Mouse (Mus musculus): ENCODE measurements around the gene Elmsan1.

Gene Elmsan1

DNA sequence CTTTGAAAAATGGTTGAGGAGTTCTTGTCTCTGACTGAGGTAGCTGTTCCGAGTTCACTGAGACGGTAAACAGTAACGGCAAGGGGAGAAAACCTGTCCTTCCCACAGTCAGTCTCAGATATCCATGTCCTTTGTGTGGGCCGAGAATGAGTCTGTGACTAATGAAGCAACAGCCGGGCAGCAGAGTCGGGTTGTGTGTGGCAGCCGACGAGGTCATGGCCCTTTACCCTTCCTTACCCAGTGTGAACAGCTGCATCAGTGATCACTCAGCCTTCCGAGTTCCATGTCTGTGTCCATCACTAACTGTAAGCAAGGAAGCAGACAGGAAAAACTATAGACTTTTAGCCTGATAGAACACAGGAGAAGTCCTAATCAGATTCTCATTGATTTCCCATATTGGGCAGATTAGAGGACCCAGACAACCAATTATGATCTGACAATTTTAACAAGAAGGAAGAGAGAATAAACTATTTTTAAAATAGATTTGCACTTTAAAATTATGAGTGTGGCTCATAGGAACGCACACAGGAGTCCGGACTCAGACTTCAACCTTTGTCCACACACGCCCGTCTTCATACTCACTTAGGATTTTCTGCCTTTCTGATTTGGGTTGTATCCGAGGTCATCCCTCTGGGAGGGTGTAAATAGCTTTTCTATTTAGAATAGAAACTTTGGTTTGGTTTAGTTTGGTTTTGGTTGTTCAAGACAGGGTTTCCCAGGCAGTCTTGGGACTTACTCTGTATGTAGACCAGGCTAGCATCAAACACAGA, 76.2 kb downstream of the Elmsan1 start:
- no peak for DNase-seq

DNA sequence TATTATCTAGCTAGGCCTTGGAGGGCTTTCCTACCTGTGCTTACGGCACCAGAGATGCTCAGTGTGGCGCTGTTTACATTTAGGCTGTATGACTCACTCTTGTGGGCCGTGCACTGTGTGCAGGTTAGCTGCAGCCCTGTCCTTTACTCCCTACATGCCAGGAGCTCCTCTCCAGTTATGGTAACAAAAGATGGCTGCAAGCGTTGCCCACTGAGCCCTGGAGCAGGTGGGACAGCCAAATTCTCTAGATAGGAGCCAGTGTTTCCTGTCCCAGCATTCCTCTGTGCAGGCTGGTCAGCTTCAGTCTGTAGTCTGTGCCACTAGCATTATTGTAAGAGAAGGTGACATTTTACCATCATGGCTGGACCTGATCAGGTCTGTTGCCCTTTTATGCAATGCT, 77.4 kb downstream of the Elmsan1 start:
- no peak for DNase-seq

DNA sequence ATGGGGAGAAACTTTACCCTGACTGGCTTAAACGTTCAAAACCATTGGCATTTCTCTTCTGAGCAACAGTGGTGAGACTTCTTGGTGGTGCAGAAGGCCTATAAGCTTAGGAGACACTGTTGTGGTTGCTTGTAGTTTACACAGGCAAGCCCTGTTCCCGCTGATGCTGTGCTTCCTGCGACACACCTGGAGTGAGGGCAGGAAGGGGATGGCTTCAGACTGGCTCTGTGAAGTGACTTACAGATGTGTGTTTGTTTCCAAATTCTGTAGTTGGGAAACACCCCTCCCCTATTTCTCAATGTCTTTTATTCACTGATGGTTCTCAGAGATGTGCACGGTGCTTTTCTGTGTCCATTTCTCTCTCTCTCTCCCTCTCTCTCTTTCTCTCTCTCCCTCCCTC, 78.5 kb downstream of the Elmsan1 start:
- DNase-seq: no peak

DNA sequence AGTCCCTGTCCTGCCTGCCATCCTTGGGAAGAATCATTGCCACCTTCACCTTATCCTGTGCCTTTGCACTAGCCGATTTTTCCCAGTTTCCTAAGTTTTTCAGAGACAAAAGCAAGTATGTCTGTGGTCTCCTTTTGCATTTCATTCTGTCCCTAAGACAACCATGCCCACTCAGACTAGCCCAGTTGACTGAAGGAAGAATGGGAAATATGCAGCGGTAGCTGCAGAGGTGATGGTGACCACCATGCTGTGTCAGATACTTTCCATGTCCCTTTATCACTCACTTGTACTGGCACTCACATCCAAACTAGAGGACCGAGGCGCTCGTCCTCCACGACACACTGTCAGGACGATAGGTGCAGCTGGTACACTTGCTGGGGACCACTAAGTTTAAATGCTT, 81.5 kb downstream of the Elmsan1 start:
- no peak for DNase-seq

DNA sequence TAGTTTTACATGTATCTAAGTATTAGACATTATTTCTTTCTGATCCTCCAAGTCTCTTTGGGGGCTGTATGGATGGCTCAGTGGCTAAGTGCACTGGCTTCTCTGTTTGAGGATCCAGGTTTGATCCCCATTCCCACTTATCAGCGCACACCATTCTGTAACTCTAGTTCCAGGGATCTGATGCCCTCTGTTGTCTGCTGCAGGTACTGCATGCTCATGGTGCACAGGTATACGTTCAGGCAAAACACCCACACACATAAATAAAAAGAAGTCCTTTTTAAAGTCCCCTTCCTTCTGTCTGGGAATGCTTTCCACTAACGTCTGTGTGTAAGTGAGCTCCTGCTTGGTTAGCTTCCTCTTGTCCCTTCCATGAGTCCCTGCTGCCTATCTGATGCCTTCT, 86.4 kb downstream of the Elmsan1 start:
- peak; percentile 63 for DNase-seq

DNA sequence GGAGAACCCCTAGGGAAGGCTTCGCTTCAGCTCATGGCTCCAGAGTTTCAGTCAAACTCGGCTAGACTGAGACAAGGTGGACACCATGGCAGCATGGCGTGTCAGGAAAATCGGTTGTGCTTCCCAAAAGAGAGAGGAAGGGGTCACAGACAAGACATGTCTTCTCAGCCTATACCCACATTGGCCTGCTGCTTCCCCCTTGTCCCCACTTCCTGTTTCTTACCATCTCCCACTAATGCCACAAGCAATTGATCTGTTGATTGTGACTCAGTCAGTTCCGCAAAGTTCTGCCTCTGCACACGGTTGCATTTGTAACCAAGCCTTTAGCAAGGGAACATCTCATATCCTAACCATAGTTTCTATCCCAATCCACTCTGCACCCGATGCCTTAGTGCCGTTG, 88.8 kb downstream of the Elmsan1 start:
- DNase-seq: no peak

DNA sequence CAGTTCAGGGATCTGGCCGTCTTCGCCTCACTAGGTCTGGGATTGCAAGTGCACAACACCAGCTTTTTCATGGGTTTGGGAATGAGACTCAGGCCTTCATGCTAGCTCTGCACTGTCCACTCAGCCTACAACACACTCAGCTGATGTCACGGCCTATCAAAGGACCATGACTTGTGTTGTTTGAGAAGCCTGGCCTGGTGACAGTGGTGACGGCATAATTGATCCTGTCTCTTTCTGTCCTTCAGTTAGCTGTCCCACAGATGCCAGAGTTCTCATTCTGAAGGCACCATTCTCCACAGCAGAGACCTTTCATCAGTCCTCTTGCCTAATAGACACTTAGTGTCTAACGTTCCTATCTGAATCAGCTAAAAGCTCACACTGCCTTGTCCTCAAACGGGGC, 90.1 kb downstream of the Elmsan1 start:
- no peak for DNase-seq

DNA sequence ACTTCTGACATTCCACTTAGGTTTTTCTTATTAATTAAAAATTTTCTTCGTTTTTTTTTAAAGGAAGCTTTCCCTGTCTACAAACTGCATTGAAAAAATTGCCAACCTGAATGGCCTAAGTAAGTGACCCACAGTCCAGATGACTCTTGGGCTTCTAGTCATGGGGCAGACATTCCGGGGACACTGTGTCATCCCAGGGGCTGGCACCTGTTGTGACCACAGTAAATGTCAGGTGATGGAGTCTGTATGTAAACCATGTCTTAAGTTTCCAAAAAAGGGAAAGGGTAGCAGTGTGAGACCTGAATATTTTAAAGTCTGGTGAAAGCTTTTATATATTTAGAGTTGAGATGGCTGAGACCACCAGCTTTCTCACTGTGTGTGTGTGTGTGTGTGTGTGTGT, 91.8 kb downstream of the Elmsan1 start:
- DNase-seq: no peak

DNA sequence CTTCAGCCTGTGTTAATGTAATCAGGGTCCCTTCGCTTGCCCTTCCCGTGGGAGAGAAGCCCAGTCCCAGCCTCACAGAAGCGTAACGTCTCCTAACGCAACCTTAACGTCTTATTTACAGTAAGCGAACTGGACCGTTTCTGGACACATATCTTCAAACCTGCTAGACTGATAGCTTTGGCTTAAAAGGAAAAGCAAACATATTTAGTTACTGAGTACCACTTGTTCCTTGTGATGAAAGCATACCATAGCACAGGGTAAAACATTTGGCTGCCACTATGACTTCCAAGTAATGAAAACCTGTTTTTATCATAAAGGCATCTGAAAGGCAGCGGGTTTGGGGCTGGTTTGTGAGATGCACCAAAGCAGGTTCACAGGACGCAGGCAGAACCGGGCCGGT, 92.8 kb downstream of the Elmsan1 start:
- no peak for DNase-seq

DNA sequence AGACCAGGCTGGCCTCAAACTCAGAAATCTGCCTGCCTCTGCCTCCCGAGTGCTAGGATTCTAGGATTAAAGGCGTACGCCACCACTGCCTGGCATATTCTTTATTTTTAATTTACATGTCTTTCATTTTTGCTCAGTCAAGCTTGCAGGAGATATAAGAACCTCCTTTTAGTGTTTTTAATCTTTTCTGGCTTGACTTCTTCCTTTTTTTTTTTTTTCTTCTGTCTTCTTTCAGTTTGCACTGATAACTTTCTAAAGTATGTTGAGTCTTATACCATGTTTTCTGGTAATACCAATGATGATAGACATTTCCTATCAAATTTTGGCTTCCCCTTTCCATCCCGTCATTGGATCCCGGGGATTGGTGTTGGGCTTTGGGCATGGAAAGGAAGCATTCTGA, 99.1 kb downstream of the Elmsan1 start:
- DNase-seq: no peak

DNA sequence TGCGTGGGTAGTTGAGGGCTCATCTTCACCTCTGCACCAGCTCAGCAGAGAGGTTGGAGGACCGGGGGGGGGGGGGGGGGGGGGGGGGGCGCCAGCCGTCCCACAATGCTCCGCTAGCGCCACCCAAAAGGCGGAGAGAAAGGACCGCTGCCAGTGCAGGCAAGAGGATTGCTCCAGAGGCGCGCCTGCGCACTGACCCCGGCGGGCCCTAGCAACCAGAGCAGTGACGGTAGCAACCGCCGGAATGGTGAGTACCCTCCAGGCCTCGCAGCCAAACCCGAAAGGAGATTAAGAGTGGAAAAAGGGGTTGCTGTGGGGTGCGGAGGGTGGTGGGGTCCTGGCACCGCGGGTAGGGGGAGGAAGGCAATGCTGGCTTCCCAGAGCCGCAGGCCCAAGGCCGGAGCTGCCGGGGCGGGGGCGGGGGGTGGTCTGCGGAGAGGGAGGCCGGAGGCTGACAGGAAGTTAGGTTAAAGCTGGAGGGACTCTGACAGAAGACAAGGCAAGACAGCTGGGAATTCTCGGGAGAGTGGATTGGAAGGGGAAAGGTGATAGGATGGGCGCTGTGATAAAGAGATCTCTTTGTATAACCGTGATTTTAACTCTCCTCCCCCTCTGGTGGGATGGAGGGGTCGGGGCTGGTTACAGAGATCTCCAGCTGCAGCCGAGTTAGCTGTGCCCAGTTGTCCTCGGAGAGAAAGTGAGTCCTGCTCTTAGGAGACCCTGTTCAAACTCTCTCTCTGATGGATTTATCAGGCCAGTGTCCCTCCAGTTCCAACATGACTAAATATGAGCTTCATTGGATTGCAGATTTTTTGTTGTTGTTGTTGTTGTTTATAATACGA, 104.3 kb downstream of the Elmsan1 start, which contains the start of gene Dnal1:
Gene Dnal1 (plus strand): TSS at position 214 of the 842 bp plus-strand sequence.
- DNase-seq: peak; percentile 91

DNA sequence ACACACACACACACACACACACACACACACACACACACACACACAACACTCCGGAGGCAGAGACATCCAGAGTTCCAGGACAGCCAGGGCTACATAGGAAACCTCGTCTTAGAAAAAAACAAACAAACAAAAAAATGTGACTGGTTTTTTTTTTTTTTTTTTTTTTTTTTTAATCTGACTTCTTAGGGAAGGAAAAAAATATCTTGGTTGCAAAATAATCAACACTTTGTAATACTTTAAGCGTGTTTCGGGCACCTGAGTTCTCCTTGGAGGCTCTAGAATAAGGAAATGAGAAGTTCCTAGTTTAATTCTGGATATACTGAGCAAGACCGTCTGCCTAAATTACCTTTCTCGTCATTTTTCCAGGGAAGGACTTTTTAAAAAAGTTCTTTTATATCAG, 105.0 kb downstream of the Elmsan1 start:
- no peak for DNase-seq

DNA sequence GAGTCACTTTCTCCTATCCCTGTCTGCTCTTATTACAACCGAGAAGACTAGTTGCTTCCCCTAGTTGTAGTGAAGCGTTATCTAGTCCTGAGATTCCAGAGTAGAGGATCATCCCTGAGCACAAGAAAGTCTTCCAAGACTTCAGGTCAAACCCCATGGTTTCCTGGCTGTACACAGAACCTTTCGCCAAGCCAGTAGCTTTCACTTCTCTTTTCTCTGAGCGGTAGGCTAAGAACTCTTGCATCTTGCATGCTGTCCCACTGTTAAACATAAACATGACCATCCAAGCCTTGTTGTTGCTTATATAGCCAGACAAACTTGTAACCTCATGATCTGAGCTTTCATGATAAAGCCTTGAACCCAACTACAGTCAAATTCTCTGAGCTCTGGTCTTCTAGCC, 107.9 kb downstream of the Elmsan1 start:
- no peak for DNase-seq

DNA sequence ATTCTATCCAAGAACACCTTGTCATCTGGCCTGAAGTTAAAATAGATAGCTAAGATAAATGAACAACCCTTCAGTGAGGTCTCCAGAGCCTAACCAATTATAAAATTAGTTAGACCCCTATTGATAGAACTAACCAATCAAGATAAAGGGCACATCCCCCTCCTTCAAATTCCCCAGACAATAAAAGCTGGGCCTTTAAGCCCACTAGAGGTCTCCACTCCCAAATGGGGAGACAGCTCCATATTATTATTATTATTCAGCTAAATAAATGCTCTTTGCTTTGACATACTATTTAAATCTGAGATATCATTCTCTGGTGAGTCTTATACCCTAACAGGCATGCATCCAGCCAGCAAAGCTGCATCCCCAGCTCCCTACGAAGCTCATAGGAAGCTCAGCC, 108.8 kb downstream of the Elmsan1 start:
- no peak for DNase-seq

DNA sequence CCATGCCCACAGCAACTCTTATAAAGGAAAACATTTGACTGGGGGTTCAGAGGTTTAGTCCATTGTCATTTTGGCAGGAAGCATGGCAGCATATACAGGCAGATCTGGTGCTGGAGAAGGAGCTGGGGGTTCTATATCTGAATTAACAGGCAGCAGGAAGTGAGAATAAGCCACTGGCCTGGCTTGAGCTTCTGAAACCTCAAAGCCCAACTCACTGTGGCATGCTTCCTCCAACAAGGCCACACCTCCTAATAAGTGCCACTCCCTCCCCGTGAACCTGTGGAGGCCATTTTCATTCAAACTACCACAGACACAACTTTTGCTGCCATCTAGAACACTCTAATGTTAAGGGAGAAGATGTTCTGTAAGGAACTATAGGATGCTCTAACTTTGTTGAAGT, 111.0 kb downstream of the Elmsan1 start:
- no peak for DNase-seq

DNA sequence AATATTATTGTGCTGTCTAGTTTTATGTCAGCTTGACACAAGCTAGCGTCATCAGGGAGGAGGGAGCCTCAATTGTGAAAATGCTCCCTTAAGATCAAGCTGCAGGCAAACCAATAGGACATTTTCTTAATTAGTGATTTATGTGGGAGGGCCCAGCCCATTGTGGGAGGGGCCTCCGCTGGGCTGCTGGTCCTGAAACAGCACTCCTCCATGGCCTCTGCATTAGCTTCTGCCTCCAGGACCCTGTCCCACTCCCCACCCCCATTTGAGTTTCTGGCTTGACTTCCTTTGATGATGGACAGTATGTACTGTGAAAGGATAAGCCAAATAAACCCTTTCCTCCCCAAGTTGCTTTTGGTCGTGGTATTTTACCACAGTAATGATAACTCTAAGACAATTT, 111.7 kb downstream of the Elmsan1 start:
- no peak for DNase-seq

DNA sequence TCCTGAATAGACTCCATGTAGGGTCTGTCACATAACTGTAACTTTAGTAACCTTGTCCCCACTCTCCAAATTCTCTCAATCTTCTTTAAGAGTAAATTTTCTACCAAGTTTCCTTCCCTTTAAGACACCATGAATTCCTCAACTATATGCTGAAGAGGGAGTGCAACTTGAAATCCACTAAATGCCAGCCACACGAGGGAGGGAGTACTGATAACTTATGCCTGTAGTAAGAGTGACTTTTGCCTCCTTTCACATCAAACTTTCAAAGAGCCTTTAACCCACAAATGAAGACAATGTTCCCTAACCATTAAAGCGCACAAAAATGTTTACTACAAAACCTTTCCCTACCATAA, 117.2 kb downstream of the Elmsan1 start:
- no peak for DNase-seq

DNA sequence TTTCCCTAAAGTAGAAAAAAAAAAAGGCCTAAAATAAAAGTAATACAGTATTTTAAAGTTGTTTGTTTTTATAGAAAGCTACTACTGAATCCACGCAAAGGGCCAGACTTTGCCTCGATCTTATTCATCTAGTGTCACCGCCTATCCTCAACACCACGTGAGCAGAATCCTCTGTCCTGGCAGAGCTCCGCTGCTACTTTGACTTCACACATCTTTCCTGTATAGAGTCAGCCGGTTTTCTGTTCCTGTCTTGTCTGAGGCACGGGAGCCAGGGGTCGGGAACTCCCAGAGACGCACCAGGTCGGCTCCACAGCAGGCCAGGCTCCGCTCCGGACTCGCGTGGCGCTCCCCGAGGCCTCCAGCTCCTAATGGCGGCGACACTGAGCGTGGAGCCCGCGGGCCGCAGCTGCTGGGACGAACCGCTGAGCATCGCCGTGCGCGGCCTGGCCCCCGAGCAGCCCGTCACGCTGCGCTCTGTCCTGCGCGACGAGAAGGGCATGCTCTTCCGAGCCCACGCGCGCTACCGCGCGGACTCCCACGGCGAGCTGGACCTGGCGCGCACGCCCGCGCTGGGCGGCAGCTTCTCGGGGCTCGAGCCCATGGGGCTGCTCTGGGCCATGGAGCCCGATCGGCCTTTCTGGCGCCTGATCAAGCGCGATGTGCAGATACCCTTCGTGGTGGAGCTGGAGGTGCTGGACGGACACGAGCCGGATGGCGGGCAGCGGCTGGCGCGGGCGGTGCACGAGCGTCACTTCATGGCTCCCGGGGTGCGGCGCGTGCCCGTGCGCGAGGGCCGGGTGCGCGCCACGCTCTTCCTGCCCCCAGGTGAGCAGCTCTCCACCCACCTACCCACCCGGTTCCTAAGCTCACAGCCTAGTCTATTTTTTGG, 117.8 kb downstream of the Elmsan1 start, which contains the start of gene Acot6:
Gene Acot6 (plus strand): TSS at position 51 of the 889 bp plus-strand sequence.
- DNase-seq: peak; percentile 38

DNA sequence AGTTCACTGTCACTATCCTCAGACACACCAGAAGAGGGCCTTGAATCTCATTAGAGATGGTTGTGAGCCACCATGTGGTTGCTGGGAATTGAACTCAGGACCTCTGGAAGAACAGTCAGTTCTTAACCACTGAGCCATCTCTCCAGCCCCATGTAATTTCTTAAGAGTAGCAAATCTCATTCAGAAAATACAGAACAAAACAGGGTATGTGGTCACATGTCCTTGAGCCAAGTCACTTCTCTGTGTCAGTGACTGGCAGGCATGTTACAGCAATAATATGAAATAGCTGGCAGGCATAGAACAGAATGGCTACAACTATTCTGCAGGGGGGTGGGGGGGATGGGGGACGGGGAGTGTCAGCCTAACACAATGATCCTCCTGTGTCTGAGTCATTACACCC, 118.6 kb downstream of the Elmsan1 start:
- DNase-seq: no peak

DNA sequence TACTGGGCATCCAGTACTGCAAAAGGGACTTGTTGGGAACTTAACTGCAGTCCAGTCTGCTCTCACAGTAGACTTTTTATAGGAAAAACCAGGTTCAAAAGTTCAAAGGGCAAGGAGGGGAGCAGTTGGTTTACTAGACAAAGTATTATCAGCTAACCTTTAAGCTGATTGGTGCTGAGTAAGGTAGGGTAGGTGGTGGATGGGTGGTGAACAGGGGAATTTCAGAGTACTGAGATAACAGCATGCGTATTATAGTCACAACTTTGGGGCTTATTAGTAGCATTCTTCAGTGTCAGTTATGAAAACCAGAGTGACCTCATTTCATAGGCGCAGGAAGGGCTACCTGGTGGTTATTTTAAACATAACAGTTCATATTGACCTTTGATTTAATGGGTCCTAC, 119.1 kb downstream of the Elmsan1 start:
- no peak for DNase-seq

All from lung, postnatal 14 days (tissue).